Mouse (Mus musculus) stomach, embryonic 14.5 days (tissue): ENCODE measurements at regions not wholly inside any gene's neighbourhood (a gene's known extent, or its start where the extent isn't known, plus 50 kb on each side); places are given as distances from the start of the nearest gene placed in this dataset.

ENCODE experiments used
- ATAC-seq: fragments of 200-750 bp; cut with Nextera tagmentation; 2 replicates; pipeline ENCODE4 v1.8.0; 2017; ENCODE audit warnings: low read depth, moderate TSS enrichment; ENCODE audit not compliant: insufficient number of reproducible peaks, insufficient read depth, low FRiP score
- H3K27ac ChIP-seq: fragments of 300-500 bp; sonication (generic); 2 replicates; pipeline ENCODE4 v1.5.1; 2014; ENCODE audit warnings: mild to moderate bottlenecking, low read length, moderate library complexity, mixed read lengths
- H3K27me3 ChIP-seq: fragments of 300-500 bp; sonication (generic); 2 replicates; pipeline ENCODE4 v1.6.1; 2014; ENCODE audit warnings: low read length, control low read depth, mixed read lengths; ENCODE audit not compliant: control insufficient read depth, insufficient read depth
- H3K36me3 ChIP-seq: fragments of 300-500 bp; sonication (generic); 2 replicates; pipeline ENCODE4 v1.6.1; 2014; ENCODE audit warnings: mild to moderate bottlenecking, control low read depth, low read length, moderate library complexity, mixed read lengths; ENCODE audit not compliant: control insufficient read depth, insufficient read depth
- H3K4me1 ChIP-seq: fragments of 300-500 bp; sonication (generic); 2 replicates; pipeline ENCODE4 v1.6.1; 2014; ENCODE audit warnings: low read length, control low read depth, mixed read lengths; ENCODE audit not compliant: control insufficient read depth, insufficient read depth
- H3K4me2 ChIP-seq: fragments of 300-500 bp; sonication (generic); replicated peaks from 2 replicates; pipeline ENCODE4 v1.6.1; 2014; ENCODE audit warnings: low read depth, low read length, control low read depth
- H3K4me3 ChIP-seq: fragments of 300-500 bp; sonication (generic); 2 replicates; pipeline ENCODE4 v1.5.1; 2014; ENCODE audit warnings: low read depth, low read length, control low read depth
- H3K9ac ChIP-seq: fragments of 300-500 bp; sonication (generic); replicated peaks from 2 replicates; pipeline ENCODE4 v1.6.1; 2014; ENCODE audit warnings: low read depth, mild to moderate bottlenecking, control low read depth, low read length, moderate library complexity, mixed read lengths
- H3K9me3 ChIP-seq: fragments of 300-500 bp; sonication (generic); 2 replicates; pipeline ENCODE4 v1.6.1; 2016; ENCODE audit warnings: low read depth, low read length, control low read depth; ENCODE audit not compliant: control insufficient read depth
- WGBS: fragments of 180-500 bp; shearing (Covaris S2); extraction: QIAGEN DNeasy Blood & Tissue Kit; methylation state at CpG from one replicate; pipeline ENCODE4 v1.1.7; 2014; 5-methylcytosine and 5-hydroxymethylcytosine counted together

DNA sequence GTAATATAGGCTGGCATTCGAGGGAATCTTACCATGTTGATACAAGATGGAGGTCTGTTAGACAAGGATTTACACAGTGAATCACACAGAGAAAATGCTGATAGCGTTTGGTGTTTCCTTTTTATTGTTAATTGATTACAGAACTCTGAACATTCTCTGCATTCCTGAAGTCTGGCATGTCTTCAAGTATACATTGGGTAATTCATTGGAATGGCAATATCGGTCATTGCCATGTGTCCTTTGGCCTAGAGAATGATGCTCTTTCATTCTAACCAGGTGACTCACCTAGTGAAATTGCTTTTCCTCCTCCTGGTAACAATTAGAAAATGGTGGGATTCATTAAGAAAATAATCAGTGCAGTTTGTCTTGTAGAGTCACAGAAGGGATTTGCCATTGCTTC lies 51.9 kb upstream of the Pam start:
- Histone ChIP-seq H3K9ac (no peak overlapping the region), H3K9me3 (no peaks in the 10 kb centered on the region), H3K27me3 (no peaks in the 10 kb centered on the region), H3K4me3 (no peak overlapping the region), H3K27ac (no peak overlapping the region), H3K4me2 (no peak overlapping the region), H3K4me1 (no peaks in the 10 kb centered on the region), H3K36me3 (no peaks in the 10 kb centered on the region)
- WGBS, result 66% methylated on average over 3 of the region's 3 CpGs
- ATAC-seq, result no peak
